Mouse (Mus musculus) inflammation-experienced regulatory T-cells (primary cell): Measurements from ENCODE around the gene Fblim1. TPM values are rescaled to one million over a fixed set of nuclear protein-coding genes. Genes with fewer than 3 reads are reported as not detected.

Experiments
- polyA plus RNA-seq, 2 experiments: library from polyadenylated mRNA; unstranded; fragments of 100-300 nt; shearing (Covaris generic); gene quantifications; one replicate each; pipeline ENCODE4 v1.2.1; 2017

Fblim1 gene
- polyA plus RNA-seq: 1 to 10 TPM in 1 of 2 experiments, under 1 TPM in 1; 0.18 to 1.5 TPM

GRCm38 (mm10) chr4:141605861-141606260 lies at the start of gene Fblim1:
Gene Fblim1, minus strand, starts transcription at chr4:141606096.

GRCm38 (mm10) chr4:141623666-141624065 lies 17.8 kb upstream of the Fblim1 start, which contains the start of gene Slc25a34:
Gene Slc25a34, minus strand, starts transcription at chr4:141623821.

GRCm38 (mm10) chr4:141618565-141619243 lies 12.8 kb upstream of the Fblim1 start, which contains the start of gene Tmem82:
Gene Tmem82, minus strand, starts transcription at chr4:141618633.

GRCm38 (mm10) chr4:141538408-141539212 lies 67.3 kb downstream of the Fblim1 start, which contains the start of gene Spen:
Gene Spen, minus strand, starts transcription at chr4:141538597.

Other genes starting within 250 kb of the Fblim1 start
- gene Fam131c, start 237.9 kb downstream of the Fblim1 start, polyA plus RNA-seq: not detected
- not detected for gene Clcnka, start 207.4 kb downstream of the Fblim1 start, polyA plus RNA-seq
- 1 to 10 TPM; 1.1 to 4.0 TPM for gene Clcnkb, start 190.1 kb downstream of the Fblim1 start, polyA plus RNA-seq
- gene Hspb7, start 185.3 kb downstream of the Fblim1 start, polyA plus RNA-seq: not detected
- not detected for gene Srarp, start 170.0 kb downstream of the Fblim1 start, polyA plus RNA-seq
- 10 to 100 TPM; 32.3 to 40.1 TPM for gene Zbtb17, start 161.4 kb downstream of the Fblim1 start, polyA plus RNA-seq
- gene Spen, start 67.5 kb downstream of the Fblim1 start, polyA plus RNA-seq: 10 to 100 TPM; 37.0 to 42.9 TPM
- under 1 TPM; 0.13 to 0.26 TPM for gene Tmem82, start 12.5 kb upstream of the Fblim1 start, polyA plus RNA-seq
- gene Slc25a34, start 17.7 kb upstream of the Fblim1 start, polyA plus RNA-seq: under 1 TPM; 0.31 to 0.42 TPM
- gene Plekhm2, start 58.8 kb upstream of the Fblim1 start, polyA plus RNA-seq: 10 to 100 TPM; 12.2 to 14.7 TPM
- 1 to 10 TPM in 1 of 2 experiments, not detected in 1; 1.1 TPM for gene Rsc1a1, start 79.5 kb upstream of the Fblim1 start, polyA plus RNA-seq
- gene Ddi2, start 117.3 kb upstream of the Fblim1 start, polyA plus RNA-seq: 10 to 100 TPM; 23.7 to 29.3 TPM
- gene Agmat, start 140.6 kb upstream of the Fblim1 start, polyA plus RNA-seq: under 1 TPM in 1 of 2 experiments, not detected in 1; 0.66 TPM
- gene Dnajc16, start 184.8 kb upstream of the Fblim1 start, polyA plus RNA-seq: 1 to 10 TPM; 1.9 to 3.3 TPM
- gene Casp9, start 187.5 kb upstream of the Fblim1 start, polyA plus RNA-seq: 10 to 100 TPM; 11.5 to 18.3 TPM
- gene Cela2a, start 220.1 kb upstream of the Fblim1 start, polyA plus RNA-seq: under 1 TPM in 1 of 2 experiments, not detected in 1; 0.53 TPM
- under 1 TPM in 1 of 2 experiments, not detected in 1; 0.49 TPM for gene Ctrc, start 240.3 kb upstream of the Fblim1 start, polyA plus RNA-seq